Mouse (Mus musculus) T-helper 17 cell (primary cell): ENCODE data around the gene 1700021F05Rik.
"Not testable (repeated sequence)": the region's sequence is repeated elsewhere in the genome, so short reads cannot be mapped to it uniquely, and the experiment has no call there.

ENCODE experiments used
- in situ Hi-C, 2 experiments: fragments of 300-600 bp; cut with MboI, MseI; formaldehyde crosslinking; loops; 1 replicate in 1 of 2; 2 replicates in 1 of 2; pipeline ENCODE4 v1.15.1; 2025; ENCODE audit warnings: high pct_unique_total_duplicates in 2 of 2

The 1700021F05Rik gene

GRCm38 (mm10) chr10:43539746-43540310 is 966 bp downstream of the 1700021F05Rik start:
- in situ Hi-C loops: no loop called here

- in situ Hi-C loops: no loop called here
These were observed 2.0 kb downstream of the 1700021F05Rik start for GRCm38 (mm10) chr10:43538831-43539230.

- in situ Hi-C loops: no loop called here
These were observed 3.1 kb downstream of the 1700021F05Rik start for GRCm38 (mm10) chr10:43537652-43538051.

GRCm38 (mm10) chr10:43534382-43534781 is 6.4 kb downstream of the 1700021F05Rik start:
- in situ Hi-C loops: loop anchor here (5.0 kb wide), 1 partner anchor 52 kb away; no protein-coding TSS in a partner anchor

GRCm38 (mm10) chr10:43527283-43528269 is 13.2 kb downstream of the 1700021F05Rik start:
- in situ Hi-C loops: no loop called here

- in situ Hi-C loops: not testable (repeated sequence)
These were observed 16.9 kb downstream of the 1700021F05Rik start, which contains the start of gene Gm9803 for GRCm38 (mm10) chr10:43523931-43524330. Gene Gm9803, plus strand, starts transcription at chr10:43524084.

DNA sequence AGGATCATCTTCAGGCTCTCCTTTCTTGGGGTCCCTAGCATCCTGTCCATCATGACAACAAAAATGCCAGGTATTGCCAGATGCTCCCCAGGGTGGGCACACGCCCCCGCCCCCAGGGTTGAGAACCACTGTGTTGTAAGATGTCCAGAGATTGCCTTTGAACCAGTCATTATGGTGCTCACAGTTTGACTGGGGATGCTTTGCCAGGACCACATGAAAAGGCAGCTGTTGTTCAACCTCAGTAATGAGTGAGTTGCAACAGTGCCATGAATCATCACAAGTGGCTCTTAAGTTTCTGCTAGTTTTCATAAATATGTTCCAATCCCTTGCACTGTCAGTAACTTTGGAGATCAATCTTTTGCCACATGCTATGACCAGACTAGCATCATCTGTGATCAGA is 20.8 kb downstream of the 1700021F05Rik start:
- in situ Hi-C loops: no loop called here

DNA sequence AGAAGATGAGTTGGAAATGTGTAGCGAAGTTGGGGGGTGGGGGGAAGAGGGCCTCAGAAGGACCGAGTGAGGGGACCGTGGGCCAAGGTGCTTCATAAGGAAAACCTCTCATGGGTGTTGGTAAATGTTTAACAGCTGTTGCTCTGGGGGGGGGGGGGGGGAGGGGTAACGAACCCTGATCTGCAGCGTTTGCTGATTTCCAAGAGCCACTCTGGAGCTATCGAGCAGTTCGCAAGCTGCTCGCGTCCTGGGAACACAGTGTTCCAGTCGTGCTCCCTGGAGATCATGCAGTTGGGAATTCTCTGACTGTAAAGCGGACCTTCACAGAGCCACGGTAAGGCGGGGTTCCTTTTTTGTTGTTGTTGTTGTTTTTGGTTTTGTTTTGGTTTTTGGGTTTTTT is 22.4 kb downstream of the 1700021F05Rik start:
- in situ Hi-C loops: no loop called here

- in situ Hi-C loops: no loop called here
These were observed 23.0 kb downstream of the 1700021F05Rik start for GRCm38 (mm10) chr10:43517836-43518235.

GRCm38 (mm10) chr10:43516992-43517660 is 23.7 kb downstream of the 1700021F05Rik start:
- in situ Hi-C loops: no loop called here

- in situ Hi-C loops: no loop called here
These were observed 27.8 kb downstream of the 1700021F05Rik start for GRCm38 (mm10) chr10:43512976-43513375.

GRCm38 (mm10) chr10:43509228-43509627 is 31.6 kb downstream of the 1700021F05Rik start:
- in situ Hi-C loops: no loop called here

DNA sequence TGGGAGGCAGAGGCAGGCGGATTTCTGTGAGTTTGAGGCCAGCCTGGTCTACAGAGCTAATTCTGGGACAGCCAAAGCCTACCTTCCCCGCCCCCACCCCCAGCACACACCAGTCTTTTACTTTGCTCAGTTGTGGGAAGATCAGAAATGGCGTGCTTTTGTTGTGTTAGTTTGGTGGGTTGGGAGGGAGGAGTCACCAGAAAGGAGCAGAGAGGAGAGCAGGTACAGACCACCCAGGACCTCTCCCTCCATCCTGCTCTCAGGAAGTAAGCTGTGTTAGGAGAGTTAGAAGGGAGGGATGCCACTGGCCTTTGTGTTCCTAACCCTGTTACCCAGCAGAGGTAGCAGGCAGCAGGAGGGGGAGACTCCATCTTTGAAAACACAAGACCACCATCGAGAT is 33.7 kb downstream of the 1700021F05Rik start:
- in situ Hi-C loops: no loop called here

DNA sequence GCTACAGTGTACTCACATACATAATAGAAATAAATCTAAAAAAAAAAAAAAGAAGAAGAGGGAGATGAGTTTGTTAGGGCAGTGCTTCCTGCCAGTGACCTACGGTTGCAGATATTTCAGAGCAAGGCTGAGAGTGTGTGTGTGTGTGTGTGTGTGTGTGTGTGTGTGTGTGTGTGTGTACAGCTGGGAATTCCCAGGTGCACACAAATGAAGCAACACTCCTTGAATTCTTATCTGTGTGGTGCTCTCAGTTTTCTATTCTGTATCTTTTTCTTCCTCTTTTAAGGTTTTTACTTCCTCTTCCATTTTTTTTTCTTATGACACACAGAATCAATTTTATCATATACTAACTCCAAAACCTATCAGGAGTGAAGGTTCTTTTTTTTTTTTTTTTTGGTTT is 36.5 kb downstream of the 1700021F05Rik start:
- in situ Hi-C loops: no loop called here

GRCm38 (mm10) chr10:43502599-43502998 is 38.2 kb downstream of the 1700021F05Rik start:
- in situ Hi-C loops: no loop called here

DNA sequence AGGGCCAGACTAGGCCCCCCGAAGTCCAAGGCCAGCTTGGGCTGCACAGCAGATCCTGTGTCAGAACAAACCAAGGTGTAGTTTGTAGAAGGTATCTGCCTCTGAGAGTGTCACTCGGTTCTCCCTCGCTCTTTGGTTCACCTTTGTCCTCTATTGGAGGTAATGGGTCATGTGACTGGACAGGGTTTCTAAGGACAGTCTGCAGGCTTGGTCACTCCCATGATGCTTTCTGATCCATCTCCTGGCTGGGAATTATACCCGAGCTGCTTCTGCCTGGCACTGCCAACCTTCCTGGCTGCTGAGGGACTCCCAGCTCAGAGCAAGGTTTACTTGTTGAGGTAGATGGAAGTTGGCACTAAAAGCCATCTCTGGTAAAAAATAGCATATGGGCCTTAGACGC is 49.9 kb downstream of the 1700021F05Rik start:
- in situ Hi-C loops: no loop called here

DNA sequence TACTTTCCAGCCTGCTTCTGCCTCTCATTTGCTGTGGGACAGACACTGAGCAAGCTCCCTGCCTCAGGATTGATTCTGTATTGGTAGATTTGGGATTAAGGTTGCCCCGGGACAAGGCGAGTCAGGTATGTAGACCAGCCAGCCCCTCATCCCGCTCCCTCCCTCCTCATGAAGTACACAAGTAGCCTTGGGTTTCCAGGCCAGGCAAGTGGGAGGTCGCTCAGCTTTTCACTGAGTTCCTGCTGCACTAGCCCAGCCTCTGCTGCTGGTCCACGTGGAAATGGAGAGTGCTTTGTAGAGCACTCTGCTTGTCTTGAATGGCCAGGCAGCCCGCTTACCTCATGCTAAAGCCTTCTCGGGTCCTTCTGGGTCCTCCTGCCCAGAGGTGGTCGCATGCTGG is 50.8 kb downstream of the 1700021F05Rik start:
- in situ Hi-C loops: no loop called here

DNA sequence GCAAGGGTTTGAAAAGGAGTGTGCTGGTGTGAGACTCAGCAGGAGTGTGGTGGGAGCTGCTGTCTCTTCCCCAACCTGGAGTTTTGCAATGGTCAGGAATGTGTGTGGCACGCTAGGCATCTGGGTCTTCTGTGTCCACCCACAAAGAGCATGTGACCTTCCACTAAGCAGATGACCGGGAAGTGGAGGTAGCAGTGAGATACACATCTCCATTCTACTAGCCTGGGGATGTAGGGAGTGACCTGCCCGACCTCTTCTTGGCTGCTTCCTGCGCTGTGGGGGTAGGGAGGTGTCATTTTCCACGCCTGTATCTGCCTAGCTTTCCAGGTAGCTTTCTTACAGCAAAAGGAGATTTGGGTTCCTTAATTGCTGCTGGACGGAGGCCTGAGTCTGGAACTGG is 51.2 kb downstream of the 1700021F05Rik start:
- in situ Hi-C loops: no loop called here

DNA sequence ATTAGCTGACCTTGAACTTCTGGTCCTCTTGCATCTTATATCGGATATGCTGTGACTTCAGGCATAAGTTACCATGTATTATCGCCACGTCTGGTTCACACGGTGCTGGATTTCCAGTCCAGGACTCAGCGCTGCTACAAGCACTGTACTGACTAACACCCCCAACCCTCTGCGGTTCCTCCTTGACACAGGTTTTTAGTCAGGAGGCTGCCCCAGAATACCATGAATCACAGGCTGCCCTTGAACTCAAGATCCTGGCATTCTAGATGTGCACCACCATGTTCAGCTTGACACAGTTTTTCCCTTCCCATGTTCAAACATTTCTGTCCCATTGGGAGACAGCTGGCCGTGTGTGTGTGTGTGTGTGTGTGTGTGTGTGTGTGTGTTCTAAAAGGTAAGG is 51.7 kb downstream of the 1700021F05Rik start:
- in situ Hi-C loops: no loop called here

DNA sequence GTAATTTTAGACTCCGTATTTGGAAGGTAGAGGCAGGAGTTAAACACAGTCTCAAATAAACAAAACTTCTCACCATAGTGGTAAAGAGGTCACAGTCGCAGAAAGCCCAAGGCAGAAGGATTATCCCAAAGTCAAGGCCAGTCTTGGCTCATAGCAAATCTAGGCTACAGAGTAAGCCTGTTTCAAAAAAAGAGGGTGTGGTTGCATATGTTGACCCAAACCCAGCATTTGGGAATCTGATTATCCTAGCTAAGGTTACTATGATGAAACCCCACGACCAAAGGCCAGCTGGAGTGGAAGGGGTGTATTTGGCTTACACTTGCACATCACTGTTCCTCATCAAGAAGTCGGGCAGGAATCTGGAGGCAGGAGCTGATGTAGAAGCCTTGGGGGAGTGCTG is 52.5 kb downstream of the 1700021F05Rik start:
- in situ Hi-C loops: no loop called here

DNA sequence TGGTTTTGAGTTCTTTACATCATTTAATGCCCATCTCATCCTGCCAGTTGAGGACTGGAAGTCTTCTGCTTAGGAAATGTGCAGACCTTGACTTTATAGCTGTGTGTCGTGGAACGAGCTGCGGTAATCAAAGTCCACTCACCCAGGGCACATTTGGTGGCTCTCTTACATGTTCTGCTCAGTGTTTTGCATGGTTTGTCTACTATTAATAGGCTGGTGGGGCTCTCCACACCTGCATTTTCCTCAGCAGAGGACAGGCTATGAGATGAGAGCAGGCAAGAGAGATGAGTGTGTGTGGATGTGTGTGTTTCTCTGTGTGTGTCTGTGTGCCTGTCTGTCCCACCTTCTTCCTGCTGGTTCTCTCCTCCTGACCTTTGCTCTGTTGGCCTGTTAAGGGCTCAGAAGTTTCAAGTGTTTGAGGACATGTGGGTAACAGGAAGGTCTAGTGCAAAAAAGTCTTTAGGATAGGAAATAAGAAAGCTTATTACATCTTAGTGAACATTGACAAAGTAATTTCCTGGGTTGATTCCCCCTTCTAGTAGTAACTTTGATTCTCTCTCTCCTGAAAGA is 53.3 kb downstream of the 1700021F05Rik start:
- in situ Hi-C loops: no loop called here

- in situ Hi-C loops: no loop called here
These were observed 55.0 kb downstream of the 1700021F05Rik start for GRCm38 (mm10) chr10:43485751-43486268.
